Mouse (Mus musculus): ENCODE results near the gene Rhbdf2.
A peak's percentile ranks its signal among the peaks of the same experiment; 100 is the strongest.
"Not testable (repeated sequence)": the region's sequence is repeated elsewhere in the genome, so short reads cannot be mapped to it uniquely, and the experiment has no call there.

Rhbdf2 gene

GRCm38 (mm10) chr11:116626299-116627071 lies at the start of gene Rhbdf2:
Rhbdf2 (minus strand) TSS chr11:116627019.
- DNase-seq (ENCODE audit: extremely low read depth, low read depth) = no peak

DNA sequence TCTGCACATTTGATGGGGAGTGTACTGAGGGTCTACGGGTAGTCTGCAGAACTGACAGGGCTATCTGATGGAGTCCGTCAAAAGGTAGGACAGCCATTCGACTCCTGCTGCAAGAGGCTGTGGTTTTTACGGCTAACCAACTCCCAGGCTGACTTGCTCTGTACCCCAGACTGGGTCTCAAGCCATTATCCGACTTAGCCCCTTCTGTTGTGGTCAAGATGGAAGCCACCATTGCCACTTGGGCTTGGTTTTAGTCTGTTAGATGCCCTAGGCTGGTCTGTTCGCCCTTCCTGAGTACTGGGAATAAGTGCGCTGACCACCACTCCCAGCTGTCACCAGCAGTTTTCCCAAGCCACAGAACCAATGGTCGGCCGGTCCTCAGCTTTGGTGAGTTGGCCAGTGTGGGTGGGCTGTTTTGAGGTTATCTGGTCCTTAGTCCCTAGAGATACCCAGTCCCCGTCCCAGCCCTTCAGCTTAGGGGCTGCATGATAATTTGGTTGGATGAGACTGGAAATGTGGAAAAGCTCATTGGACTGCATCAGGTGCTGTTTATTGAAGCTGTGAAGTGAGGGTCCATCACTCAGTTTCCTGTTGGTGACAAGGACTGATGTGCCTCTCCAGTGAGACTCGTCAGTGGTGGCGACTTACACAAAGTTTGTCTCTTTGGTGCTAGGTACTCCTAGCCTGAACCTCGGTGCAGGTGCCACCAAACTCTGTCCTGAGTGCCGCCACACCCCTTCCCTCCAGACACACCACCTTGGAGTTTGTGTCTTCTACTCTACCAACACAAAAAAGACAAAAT lies 49.6 kb upstream of the Rhbdf2 start:
- DNase-seq (ENCODE audit: extremely low read depth, low read depth) = no peak

GRCm38 (mm10) chr11:116675429-116675828 lies 48.6 kb upstream of the Rhbdf2 start:
- not testable (repeated sequence) for DNase-seq (ENCODE audit: extremely low read depth, low read depth)

GRCm38 (mm10) chr11:116674616-116675379 lies 48.0 kb upstream of the Rhbdf2 start:
- no peak for DNase-seq (ENCODE audit: extremely low read depth, low read depth)

GRCm38 (mm10) chr11:116673410-116673809 lies 46.6 kb upstream of the Rhbdf2 start:
- no peak for DNase-seq (ENCODE audit: extremely low read depth, low read depth)

GRCm38 (mm10) chr11:116672595-116672994 lies 45.8 kb upstream of the Rhbdf2 start:
- no peak for DNase-seq (ENCODE audit: extremely low read depth, low read depth)

DNA sequence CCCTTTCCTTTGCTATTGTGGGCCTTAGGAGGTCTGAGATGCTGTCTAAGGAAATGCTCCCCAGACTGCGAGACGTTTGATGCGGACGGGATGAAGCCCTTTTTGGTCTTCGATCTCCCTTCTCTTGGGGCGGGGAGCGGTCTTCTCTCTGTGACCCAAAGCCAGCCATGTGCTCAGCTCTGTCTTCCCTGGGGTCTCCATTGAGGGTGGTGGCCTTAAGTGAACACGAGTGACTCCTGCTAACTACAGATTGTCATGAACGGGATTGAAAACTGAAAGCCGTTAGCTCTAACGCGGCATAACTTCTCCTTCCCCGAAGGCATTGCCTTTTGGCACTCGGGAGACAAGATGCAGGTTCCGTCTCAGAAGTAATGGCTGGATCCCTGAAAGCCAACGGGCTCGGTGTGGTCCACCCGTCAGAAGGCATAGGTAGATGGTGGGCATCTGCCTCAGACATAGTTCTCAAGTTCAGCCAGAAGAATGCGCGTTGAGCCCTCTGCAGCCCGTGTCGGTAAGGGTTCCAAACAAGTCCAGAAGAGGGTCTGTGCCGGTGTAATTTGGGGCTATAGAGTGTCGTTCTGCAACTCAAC lies 45.1 kb upstream of the Rhbdf2 start:
- DNase-seq (ENCODE audit: extremely low read depth, low read depth) = no peak

DNA sequence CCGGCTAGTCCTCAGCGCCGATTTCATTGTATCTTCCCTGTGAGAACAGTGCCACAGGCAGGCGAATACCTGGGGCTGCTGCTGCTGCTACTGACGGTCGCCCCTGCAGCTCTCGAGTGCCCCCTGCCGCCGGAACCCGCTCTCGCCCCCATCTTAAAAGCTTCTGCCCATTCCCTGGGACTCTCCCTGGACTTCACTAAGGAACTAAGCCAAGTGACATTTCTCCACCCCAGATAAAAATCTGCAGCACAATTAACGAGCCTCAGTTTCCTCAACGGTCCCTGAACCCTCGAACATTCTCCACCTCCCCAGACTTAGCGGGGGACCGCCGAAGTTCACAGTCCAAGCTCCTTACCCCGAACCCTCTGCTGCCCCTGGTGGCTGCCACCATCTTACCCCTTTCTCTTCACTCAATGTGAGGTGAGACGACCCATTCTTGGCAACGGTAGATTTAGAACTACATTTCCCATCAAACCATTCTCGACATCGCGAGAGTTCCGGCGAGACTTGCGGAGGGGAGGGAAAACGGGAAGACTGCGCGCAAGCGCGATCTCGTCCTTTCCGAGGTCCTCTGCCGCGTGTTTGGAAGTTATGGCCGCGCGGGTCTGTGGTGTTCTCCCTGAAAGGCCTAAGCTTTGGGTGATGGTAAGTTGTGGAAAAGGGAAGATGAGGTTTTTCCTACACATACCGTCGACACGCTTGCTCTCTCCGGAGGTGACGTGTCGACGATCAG lies 44.5 kb upstream of the Rhbdf2 start:
- peak; percentile 98 for DNase-seq (ENCODE audit: extremely low read depth, low read depth)

DNA sequence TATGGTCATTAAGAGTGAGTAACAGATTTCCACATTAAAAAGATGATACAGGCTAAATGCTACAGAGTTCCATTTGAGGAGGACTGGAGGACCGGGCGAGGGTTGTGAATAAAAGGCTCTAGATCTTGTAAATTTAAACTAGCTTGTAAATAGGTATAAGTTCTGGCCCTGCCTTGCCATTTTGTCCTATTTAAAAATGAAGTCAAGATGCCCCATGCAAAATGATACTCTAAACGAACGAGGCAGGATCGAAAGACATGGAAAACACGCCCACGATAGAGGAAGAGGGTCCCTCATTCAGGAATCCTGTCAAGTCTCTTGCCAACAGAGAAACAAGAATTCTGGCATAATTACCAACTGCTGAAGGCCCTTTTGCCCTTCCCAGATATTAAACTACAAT lies 43.6 kb upstream of the Rhbdf2 start:
- no peak for DNase-seq (ENCODE audit: extremely low read depth, low read depth)

GRCm38 (mm10) chr11:116669787-116670365 lies 43.1 kb upstream of the Rhbdf2 start:
- DNase-seq (ENCODE audit: extremely low read depth, low read depth) = peak; percentile 84

DNA sequence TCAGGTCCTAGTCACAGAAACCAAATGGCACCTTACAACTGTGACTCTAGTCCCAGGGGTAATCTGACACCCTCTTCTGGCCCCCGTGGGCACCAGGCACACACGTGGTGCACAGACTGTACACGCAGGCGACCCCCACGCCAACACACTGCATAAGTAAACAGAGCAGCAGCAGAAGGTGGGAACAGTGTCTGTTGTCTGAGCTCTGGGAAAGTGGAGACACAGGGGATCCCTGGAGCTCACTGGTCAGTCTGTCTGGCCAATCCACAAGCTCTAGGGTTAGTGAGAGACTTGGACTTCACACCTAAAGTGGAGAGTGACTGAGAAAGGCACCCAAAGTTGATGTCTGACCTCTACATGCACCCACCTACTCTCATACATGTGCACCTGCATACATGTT lies 42.5 kb upstream of the Rhbdf2 start:
- no peak for DNase-seq (ENCODE audit: extremely low read depth, low read depth)

- no peak for DNase-seq (ENCODE audit: extremely low read depth, low read depth)
Observed at GRCm38 (mm10) chr11:116668839-116669238, 42.0 kb upstream of the Rhbdf2 start.

GRCm38 (mm10) chr11:116668381-116668825 lies 41.6 kb upstream of the Rhbdf2 start:
- DNase-seq (ENCODE audit: extremely low read depth, low read depth) = no peak

DNA sequence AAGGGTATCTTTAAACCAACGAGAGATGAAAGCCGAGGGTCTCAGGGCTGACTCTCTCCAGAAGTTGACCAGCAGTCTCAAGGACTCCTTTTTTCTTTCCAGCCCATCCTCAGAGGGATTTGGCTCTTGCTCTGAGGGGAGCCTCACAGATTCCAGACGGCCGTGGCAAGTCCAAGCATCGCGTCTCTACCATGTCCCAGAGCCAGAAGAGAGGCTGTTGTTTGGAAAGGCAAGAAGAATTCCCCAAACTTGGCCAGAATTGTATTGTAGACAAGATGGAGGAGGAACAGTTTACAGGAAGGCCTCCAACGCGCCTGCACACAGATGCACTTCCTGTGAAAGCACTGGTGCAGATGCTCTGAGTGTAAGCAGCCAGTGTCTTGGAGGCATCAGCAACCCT lies 41.1 kb upstream of the Rhbdf2 start:
- DNase-seq (ENCODE audit: extremely low read depth, low read depth) = no peak

DNA sequence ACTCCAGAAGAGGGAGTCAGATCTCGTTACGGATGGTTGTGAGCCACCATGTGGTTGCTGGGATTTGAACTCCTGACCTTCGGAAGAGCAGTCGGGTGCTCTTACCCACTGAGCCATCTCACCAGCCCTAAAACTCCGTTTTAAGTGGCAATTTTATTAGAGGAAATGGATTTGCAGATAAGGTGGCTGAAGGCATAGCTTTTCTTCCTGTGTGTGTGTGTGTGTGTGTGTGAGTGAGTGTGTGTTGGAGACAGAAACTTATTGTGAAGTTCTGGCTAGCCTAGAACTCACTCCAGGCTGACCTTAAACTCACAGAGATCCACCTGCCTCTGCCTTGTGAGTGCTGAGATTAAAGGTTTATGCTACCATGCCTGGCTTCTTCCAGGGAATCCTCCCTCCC lies 40.2 kb upstream of the Rhbdf2 start:
- DNase-seq (ENCODE audit: extremely low read depth, low read depth) = not testable (repeated sequence)

GRCm38 (mm10) chr11:116666566-116666965 lies 39.7 kb upstream of the Rhbdf2 start:
- DNase-seq (ENCODE audit: extremely low read depth, low read depth) = no peak

DNA sequence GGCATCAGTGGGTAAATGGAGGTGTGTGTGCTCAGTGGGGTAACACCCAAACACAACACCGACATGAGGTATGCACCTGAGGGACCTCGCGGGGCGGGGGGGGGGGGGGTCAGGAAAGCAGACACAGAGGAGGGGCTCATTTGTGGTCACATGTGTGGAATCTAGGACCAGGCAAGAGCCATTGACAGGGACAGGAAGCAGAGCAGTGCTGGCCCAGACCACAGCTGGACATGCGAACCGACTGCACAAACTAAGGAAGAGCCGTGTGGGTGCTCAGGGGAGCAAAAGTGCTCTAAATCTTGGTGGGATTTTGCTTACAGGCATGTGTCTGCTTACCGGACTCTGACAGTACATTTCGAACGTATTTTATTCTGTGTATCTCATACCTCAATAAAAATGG lies 38.5 kb upstream of the Rhbdf2 start:
- DNase-seq (ENCODE audit: extremely low read depth, low read depth) = no peak

DNA sequence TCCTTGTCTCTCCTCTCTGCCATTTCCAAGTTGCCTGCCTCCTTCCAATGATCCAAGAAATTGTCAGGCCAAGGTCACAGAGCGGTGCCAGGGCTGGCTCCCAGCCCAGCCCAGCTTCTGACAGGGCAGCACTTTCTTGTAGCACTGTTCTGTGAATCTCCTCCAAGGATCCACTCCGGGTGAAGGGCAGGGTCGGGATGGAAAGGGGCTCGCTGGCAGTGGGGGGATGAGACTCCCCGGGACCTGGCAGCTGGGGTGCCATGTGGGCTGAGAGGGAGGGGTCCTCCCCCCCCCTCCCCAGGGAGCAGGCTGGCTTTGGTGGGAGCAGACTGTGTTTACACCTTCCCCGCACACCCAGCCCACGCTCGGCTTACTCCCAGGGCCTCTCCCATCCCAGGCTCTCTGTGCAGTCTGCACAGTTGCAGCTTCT lies 35.1 kb upstream of the Rhbdf2 start:
- DNase-seq (ENCODE audit: extremely low read depth, low read depth) = no peak

GRCm38 (mm10) chr11:116661291-116661947 lies 34.6 kb upstream of the Rhbdf2 start:
- DNase-seq (ENCODE audit: extremely low read depth, low read depth) = no peak

DNA sequence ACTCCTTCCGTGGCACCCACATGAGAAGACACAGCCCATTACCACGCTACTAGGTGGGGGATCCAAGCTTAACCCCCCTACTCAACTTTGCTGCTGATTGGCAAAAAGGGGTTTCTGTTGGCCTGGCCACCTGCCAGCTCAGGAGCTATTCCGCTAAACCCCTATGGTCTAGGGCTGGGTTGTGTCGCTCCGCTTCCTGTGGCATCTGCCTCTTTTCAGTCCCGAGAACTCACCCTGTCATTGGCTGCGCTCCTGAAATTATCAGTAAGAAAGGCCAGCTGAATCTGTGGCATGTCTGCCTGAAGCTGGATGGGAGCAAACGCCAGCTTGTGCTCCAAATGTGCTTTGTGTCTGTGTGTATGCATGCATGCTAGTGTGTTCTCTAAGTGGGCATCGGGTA lies 33.4 kb upstream of the Rhbdf2 start:
- DNase-seq (ENCODE audit: extremely low read depth, low read depth) = no peak

Data from MEL-GATA-1-ER (cell line).